Mouse (Mus musculus): ENCODE measurements around the gene Plxdc2. TPM values are rescaled to one million over a fixed set of nuclear protein-coding genes. Genes with fewer than 3 reads are reported as not detected.
A peak's percentile ranks its signal among the peaks of the same experiment; 100 is the strongest.

Gene Plxdc2
- total RNA-seq, 2 experiments from 2014 or later = 33.4 to 34.2 TPM

DNA sequence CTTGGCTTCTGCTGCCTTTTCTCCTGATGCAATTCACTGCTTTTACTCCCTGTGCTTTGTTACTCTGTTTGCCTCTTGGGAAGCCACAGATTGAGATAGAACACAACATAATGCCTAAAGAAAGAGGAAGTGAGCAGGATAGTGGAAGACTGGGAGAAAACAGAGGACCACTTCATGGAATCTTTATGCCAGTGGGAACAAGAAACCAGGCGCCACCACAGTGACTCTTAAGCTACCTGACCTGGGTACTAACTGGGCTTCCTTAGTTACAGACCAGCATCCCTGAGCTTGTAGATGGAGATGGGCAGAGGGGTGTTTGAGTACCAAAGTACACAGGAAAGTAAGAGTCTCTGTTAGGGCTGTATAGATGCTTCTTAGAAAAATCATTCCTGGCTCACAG, 167.3 kb downstream of the Plxdc2 start:
- no peak for DNase-seq (ENCODE audit: extremely low spot score in 1 of 2, low spot score in 2 of 2)
- intact Hi-C loops (cut with DNase I) = no loop called here

DNA sequence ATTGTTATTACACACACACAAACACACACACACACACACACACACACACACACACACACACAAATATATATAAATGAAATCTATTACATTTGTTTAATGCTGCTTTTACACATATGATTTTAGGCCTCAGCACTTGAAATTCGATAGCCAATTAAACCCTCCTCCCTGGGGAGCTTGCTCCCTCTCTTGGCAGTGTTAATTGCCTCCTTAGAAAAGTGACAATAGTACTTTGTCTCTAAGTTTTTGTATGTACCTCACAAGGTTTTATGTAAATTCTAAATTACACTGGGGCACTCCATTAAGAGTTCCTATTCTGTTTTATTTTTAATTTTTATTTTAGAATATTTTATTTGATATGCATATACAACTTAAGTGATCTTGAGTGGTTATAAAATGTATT, 176.1 kb downstream of the Plxdc2 start:
- DNase-seq (ENCODE audit: extremely low spot score in 1 of 2, low spot score in 2 of 2) = no peak
- intact Hi-C loops (cut with DNase I) = no loop called here

- intact Hi-C loops (cut with DNase I) = no loop called here
- DNase-seq (ENCODE audit: extremely low spot score in 1 of 2, low spot score in 2 of 2) = no peak
Observed at GRCm38 (mm10) chr2:16534566-16534965, 178.5 kb downstream of the Plxdc2 start.

- intact Hi-C loops (cut with DNase I) = no loop called here
- no peak for DNase-seq (ENCODE audit: extremely low spot score in 1 of 2, low spot score in 2 of 2)
Observed at GRCm38 (mm10) chr2:16541226-16541625, 185.1 kb downstream of the Plxdc2 start.

DNA sequence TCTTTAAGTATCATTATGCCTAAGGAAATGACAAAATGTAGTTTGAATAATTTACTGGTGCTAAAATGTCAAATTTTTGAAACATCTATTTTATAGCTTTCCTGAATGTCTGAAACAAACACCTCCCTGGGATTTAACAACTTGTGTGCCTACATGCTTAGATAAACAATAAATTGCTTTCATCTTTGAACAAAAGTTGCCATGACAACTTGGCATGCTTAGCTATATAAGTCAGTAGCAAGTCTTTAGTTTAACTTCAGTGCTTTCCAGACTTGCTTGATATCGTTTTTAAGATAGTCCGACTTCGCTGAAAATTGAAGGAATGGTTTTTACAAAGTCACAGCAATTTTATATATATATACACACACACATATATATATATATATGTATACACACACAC, 189.1 kb downstream of the Plxdc2 start:
- intact Hi-C loops (cut with DNase I) = no loop called here
- peak in 1 of 2 experiments; percentile 8 for DNase-seq (ENCODE audit: extremely low spot score in 1 of 2, low spot score in 2 of 2)

DNA sequence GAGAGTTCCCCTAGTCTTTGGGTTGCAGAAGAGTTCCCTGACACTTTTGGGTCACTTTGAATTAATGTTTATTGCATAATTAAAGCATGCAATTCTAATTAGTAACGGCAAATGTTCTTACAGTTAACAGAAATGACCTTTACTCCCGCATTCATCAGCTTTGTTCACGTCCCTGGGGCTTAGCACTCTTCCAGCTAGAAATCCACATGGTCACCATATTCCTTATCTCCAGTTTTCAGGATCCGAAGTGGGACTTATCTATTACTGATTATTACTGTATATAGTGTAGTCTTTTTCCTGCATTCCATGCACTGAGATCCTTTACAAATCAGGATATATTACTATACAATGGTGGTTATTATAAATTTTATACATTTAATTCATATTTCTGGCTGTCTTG, 203.2 kb downstream of the Plxdc2 start:
- DNase-seq (ENCODE audit: extremely low spot score in 1 of 2, low spot score in 2 of 2) = no peak
- intact Hi-C loops (cut with DNase I) = no loop called here

GRCm38 (mm10) chr2:16568263-16568662, 212.2 kb downstream of the Plxdc2 start:
- intact Hi-C loops (cut with DNase I) = no loop called here
- no peak for DNase-seq (ENCODE audit: extremely low spot score in 1 of 2, low spot score in 2 of 2)

DNA sequence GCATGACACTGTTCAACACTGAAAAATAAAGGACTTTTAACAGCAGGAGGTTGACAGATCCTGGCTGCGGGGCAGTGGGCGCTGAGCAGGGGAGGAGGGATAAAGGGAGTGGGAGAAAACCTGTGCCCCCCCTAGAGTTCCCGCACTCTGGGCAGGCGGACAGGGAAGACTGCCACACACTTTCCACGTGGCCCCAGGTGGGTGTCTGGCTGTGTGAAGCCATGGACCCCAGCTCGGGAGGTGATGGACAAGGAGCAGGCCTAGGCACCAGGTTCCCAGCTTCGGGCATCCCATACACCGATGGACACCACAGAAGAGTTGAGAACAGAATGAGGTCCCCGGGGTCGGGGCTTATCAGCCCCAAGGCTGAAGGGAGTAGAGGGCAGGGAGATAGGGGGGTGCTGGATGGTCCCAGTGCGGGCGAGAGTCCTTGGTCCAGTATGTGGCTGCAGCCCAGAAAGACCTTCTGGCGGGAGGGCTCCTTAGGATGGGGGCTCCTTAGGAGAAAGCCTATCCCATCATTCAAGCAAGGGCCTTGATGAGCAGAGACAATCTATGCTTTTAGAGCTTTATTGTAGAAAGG, 215.2 kb downstream of the Plxdc2 start:
- intact Hi-C loops (cut with DNase I) = no loop called here
- DNase-seq (ENCODE audit: extremely low spot score in 1 of 2, low spot score in 2 of 2) = no peak

- intact Hi-C loops (cut with DNase I) = no loop called here
Observed at GRCm38 (mm10) chr2:16576566-16576965, 220.5 kb downstream of the Plxdc2 start.

DNA sequence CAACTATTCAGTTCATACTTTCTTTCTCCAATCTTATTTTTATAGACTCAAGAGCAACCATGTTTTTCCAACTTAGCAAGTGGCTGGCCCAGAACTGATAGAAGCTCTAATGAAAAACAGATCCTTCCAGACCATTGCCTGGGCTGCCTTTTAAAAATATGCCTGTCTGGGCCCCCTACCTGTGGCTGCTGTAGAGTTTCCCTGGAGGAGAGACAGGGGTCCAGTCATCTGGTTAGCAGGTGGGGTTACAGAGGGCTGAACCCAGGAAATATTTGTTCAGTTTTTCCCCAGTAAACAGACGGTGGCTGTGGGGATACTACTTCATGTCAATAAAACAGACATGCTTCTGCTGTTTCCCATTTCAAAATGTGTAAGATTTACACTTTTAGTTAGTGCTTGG, 222.0 kb downstream of the Plxdc2 start:
- DNase-seq (ENCODE audit: extremely low spot score in 1 of 2, low spot score in 2 of 2) = no peak
- intact Hi-C loops (cut with DNase I) = no loop called here

More at GRCm38 (mm10) chr2:16576566-16576965, 220.5 kb downstream of the Plxdc2 start:
- DNase-seq (ENCODE audit: extremely low spot score in 1 of 2, low spot score in 2 of 2) = no peak

GRCm38 (mm10) chr2:16588546-16588945, 232.4 kb downstream of the Plxdc2 start:
- intact Hi-C loops (cut with DNase I) = no loop called here
- DNase-seq (ENCODE audit: extremely low spot score in 1 of 2, low spot score in 2 of 2) = no peak

DNA sequence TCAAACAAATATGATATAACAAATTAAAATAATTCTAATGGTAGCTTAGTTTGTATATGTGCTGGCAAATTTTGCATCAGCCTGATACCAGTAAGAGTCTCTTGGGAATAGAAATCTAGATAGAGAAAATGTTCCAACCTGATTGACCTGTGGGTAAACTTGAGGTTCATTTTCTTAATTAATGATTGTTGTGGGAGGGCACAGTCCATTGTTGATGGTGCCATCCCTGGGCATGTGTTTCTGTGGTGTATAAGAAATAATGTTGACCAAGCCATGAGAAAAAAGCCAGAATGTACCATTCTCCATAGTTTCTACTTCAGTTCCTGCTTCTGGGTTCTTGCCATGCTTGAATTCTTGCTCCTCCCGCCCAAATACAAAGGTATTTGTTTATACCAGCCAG, 239.3 kb downstream of the Plxdc2 start:
- DNase-seq (ENCODE audit: extremely low spot score in 1 of 2, low spot score in 2 of 2) = no peak
- intact Hi-C loops (cut with DNase I) = no loop called here

DNA sequence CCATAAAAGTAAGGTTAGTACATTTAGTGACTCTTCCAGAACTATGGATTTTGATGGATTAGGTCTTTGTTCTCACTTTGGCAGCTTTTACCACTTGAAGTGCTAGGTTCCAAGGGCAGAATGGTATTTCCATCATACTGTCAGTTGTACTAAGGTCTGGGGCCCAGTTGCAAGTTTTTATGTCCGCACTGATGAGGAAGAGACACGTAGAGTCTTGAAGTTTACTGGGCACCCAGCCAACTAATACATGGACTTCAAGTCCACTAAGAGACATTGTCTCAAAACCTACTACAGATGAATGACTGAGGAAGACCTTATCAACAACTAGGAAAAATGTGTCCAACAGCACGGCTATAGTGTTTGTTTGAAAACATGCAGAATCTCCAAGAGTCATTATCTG, 242.1 kb downstream of the Plxdc2 start:
- intact Hi-C loops (cut with DNase I) = no loop called here
- DNase-seq (ENCODE audit: extremely low spot score in 1 of 2, low spot score in 2 of 2) = no peak

DNA sequence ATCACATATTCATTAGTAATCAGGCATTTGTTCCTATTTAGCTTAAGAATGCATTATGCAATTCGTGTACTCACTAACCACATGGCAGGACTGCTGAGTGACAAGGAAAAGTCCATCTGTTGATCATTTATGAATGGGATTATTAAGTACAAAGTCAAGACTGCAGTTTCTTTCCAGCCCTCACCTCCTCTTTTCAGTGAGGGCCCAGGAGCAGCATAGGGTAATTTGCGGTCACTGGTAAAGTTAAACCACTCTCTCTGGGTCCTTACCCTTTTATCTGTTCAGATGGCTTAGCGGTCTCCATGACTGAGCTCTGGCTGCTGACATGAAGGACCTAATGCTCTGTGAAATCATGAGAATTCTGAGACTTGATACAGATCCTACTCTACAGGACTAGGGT, 248.2 kb downstream of the Plxdc2 start:
- intact Hi-C loops (cut with DNase I) = no loop called here
- no peak for DNase-seq (ENCODE audit: extremely low spot score in 1 of 2, low spot score in 2 of 2)

GRCm38 (mm10) chr2:16607792-16608586, 251.9 kb downstream of the Plxdc2 start:
- peak; percentile 8 to 15 for DNase-seq (ENCODE audit: extremely low spot score in 1 of 2, low spot score in 2 of 2)

DNA sequence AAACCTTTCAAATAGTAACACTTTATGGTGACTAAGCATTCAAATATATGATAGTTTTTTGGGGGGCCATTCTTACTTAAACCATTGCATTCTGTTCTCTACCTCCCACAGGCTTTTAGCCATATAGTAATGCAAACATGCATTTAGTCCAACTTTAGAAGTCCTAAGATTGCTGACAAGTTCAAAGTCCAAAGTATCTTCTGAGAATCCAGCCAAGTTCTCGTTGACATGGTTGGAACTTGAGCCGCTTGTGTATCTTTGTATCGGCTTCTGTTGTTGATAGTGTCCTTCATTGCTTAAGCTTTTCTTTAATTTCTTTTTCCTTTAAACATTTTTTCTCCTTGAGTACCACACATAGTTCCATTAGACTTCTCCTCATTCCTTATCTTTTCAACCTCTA, 286.0 kb downstream of the Plxdc2 start:
- DNase-seq (ENCODE audit: extremely low spot score in 1 of 2, low spot score in 2 of 2) = no peak
- intact Hi-C loops (cut with DNase I) = no loop called here

More at GRCm38 (mm10) chr2:16607792-16608586, 251.9 kb downstream of the Plxdc2 start:
- intact Hi-C loops (cut with DNase I) = no loop called here

GRCm38 (mm10) chr2:16651713-16652112, 295.6 kb downstream of the Plxdc2 start:
- intact Hi-C loops (cut with DNase I) = no loop called here
- no peak for DNase-seq (ENCODE audit: extremely low spot score in 1 of 2, low spot score in 2 of 2)

- intact Hi-C loops (cut with DNase I) = no loop called here
- no peak for DNase-seq (ENCODE audit: extremely low spot score in 1 of 2, low spot score in 2 of 2)
Observed at GRCm38 (mm10) chr2:16664516-16664915, 308.4 kb downstream of the Plxdc2 start.

DNA sequence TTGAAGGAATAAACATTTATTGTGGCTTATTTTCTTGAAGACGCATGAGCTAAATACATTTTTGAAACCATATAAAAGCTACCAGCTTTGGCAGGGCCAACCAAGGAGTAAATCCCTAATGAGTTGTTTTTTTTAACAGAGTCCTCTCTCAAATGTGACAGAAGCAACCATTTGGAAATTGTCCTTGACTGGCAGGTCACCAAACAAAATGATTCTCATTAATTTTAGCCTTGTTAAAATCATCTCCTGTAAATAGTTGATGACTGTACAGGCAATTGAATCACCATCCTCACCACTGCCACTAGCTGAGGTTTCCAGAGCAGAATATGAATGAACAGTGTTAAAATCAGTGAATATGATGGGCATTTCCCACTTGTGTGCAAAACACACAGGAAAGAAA, 312.3 kb downstream of the Plxdc2 start:
- intact Hi-C loops (cut with DNase I) = no loop called here
- DNase-seq (ENCODE audit: extremely low spot score in 1 of 2, low spot score in 2 of 2) = no peak

DNA sequence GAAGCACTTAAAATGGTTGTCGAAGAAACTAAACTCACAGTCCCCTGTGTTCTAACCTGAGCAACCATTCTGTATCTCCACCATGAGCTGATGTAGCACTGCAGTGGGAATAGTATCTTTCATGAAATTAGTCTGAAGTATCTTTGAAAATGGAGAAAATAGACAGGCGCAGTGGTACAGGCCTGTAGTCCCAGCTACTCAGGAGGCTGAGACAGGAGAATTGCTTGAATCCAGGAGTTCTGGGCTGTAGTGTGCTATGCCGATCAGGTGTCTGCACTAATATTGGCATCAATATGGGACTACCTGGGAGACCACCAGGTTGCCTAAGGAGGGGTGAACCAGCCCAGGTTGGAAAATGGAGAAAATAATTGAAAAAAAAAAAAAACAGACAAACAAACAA, 326.8 kb downstream of the Plxdc2 start:
- intact Hi-C loops (cut with DNase I) = no loop called here
- no peak for DNase-seq (ENCODE audit: extremely low spot score in 1 of 2, low spot score in 2 of 2)

DNA sequence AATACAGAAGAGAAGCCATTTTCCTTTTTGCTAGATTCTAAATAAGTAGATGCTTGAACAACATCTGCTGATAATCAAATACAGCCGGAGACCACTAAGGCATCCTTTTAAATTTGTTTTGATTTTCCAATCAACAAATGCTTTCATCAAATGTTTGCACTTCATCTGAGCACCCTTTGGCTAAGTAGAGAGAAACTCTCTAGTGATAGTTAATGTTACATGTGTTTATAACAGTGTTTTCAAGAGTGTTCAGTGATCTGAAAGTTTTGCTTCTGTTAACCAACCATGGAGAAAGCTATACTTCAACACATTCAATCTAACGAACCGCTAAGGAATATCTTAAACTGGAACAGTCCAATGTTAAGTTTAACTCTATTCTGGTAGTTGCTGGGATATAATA, 327.6 kb downstream of the Plxdc2 start:
- no peak for DNase-seq (ENCODE audit: extremely low spot score in 1 of 2, low spot score in 2 of 2)
- intact Hi-C loops (cut with DNase I) = no loop called here

Measured in left cerebral cortex, postnatal 10 days (tissue).